In genomic region chr19:28991391-28991790, GRCm38 (mm10) we compare ENCODE assay signal across 8 mouse cellular contexts. TPM values are rescaled to one million over a fixed set of nuclear protein-coding genes. Genes with fewer than 3 reads are reported as not detected.
DNase-seq lines count a peak whose midpoint lies in the region; ATAC-seq and TF ChIP-seq lines count a peak whose summit lies in the region.

No protein-coding gene starts in this region.

- no peak for TF ChIP-seq EP300 in heart, adult 2 months (IDR thresholded peaks at IDR 0.05; ENCODE audit: insufficient read depth, low read depth, low read length)
- no peak for TF ChIP-seq EP300 in liver, embryonic 14.5 days (IDR thresholded peaks at IDR 0.05; ENCODE audit: low read depth)

- 54% methylated on average over 5 of the region's 5 CpGs for WGBS in heart, adult 2 months
- WGBS in forebrain, embryonic 14.5 days: 71% methylated on average over 5 of the region's 5 CpGs
- WGBS in liver, embryonic 14.5 days (ENCODE audit: insufficient replicate concordance): 48% methylated on average over 5 of the region's 5 CpGs

- H3K4me1 ChIP-seq in heart, adult 2 months (ENCODE audit: control insufficient read depth, insufficient read depth, low read length): peaks cover 7% of the 10 kb centered on the region
- peaks cover 16% of the 10 kb centered on the region for H3K4me1 ChIP-seq in forebrain, embryonic 14.5 days (ENCODE audit: control insufficient read depth, insufficient read depth, low read length)
- peaks cover 7 to 15% of the 10 kb centered on the region in 2 experiments for H3K4me1 ChIP-seq in liver, embryonic 14.5 days (replicated peaks; ENCODE audit: control insufficient read depth in 2 of 2, insufficient read depth in 2 of 2, low read length in 1 of 2)

- H3K9ac ChIP-seq in heart, adult 2 months (ENCODE audit: low read depth, low read length): peak overlapping the region; percentile 81; the same call in 1 of the 2 replicates
- peak overlapping the region; percentile 91 for H3K9ac ChIP-seq in forebrain, embryonic 14.5 days (ENCODE audit: low read length)
- H3K9ac ChIP-seq in liver, embryonic 14.5 days (replicated peaks): peak overlapping the region; percentile 69

- peak overlapping the region; percentile 87 for H3K27ac ChIP-seq in heart, adult 2 months
- no peak overlapping the region for H3K27ac ChIP-seq in forebrain, embryonic 14.5 days (ENCODE audit: low read depth, low read length)
- no peak overlapping the region for H3K27ac ChIP-seq in liver, embryonic 14.5 days

- no peak for ATAC-seq in forebrain, embryonic 14.5 days
- no peak for ATAC-seq in liver, embryonic 14.5 days (ENCODE audit: insufficient read depth)

- peak overlapping the region; percentile 75 for H3K4me2 ChIP-seq in forebrain, embryonic 14.5 days (ENCODE audit: low read length)
- H3K4me2 ChIP-seq in liver, embryonic 14.5 days (ENCODE audit: low read depth): peak overlapping the region; percentile 82

- H3K36me3 ChIP-seq in heart, adult 2 months (ENCODE audit: control insufficient read depth, insufficient read depth, low read length): peaks cover 27% of the 10 kb centered on the region
- H3K36me3 ChIP-seq in C2C12 (ENCODE audit: control insufficient read depth, insufficient read depth): peaks cover 37% of the 10 kb centered on the region
- peaks cover 24% of the 10 kb centered on the region for H3K36me3 ChIP-seq in forebrain, embryonic 14.5 days (ENCODE audit: control insufficient read depth, insufficient read depth, low read length)
- peaks cover 12% of the 10 kb centered on the region for H3K36me3 ChIP-seq in liver, embryonic 14.5 days (replicated peaks; ENCODE audit: control insufficient read depth, insufficient read depth, low read depth)

- no peak for TF ChIP-seq CTCF in heart, adult 2 months (IDR thresholded peaks at IDR 0.05)
- TF ChIP-seq CTCF in C2C12 (IDR thresholded peaks at IDR 0.05; ENCODE audit: control insufficient read depth, insufficient read depth, insufficient read length): no peak
- no peak for TF ChIP-seq CTCF in liver, embryonic 14.5 days (IDR thresholded peaks at IDR 0.05; ENCODE audit: low read depth)

- TF ChIP-seq POLR2A in heart, adult 2 months (IDR thresholded peaks at IDR 0.05; ENCODE audit: insufficient read depth, low read depth, low read length): no peak

- DNase-seq in heart, adult 2 months: no peak
- DNase-seq in heart, adult 8-10 months (ENCODE audit: low spot score): no peak
- DNase-seq in forebrain, embryonic 14.5 days (ENCODE audit: low spot score): no peak
- no peak for DNase-seq in liver, embryonic 14.5 days (ENCODE audit: low read depth in 3 of 3, low spot score in 3 of 3)
- DNase-seq in thymus, postnatal 25 days: no peak
- DNase-seq in ovary, postnatal 36 days (ENCODE audit: low spot score): no peak
- no peak for DNase-seq in thymus, adult 18-20 months

- H3K27me3 ChIP-seq in heart, adult 2 months (ENCODE audit: control insufficient read depth, insufficient read depth, low read length): no peaks in the 10 kb centered on the region
- peaks cover 5% of the 10 kb centered on the region for H3K27me3 ChIP-seq in C2C12 (ENCODE audit: control insufficient read depth, insufficient read depth, insufficient read length)
- H3K27me3 ChIP-seq in forebrain, embryonic 14.5 days (replicated peaks; ENCODE audit: control insufficient read depth, insufficient read depth, low read length): no peaks in the 10 kb centered on the region
- no peaks in the 10 kb centered on the region for H3K27me3 ChIP-seq in liver, embryonic 14.5 days (ENCODE audit: control insufficient read depth, insufficient read depth, low read length)

- H3K4me3 ChIP-seq in heart, adult 2 months: peak overlapping the region; percentile 89
- peak overlapping the region; percentile 95 for H3K4me3 ChIP-seq in C2C12 (ENCODE audit: insufficient read depth, poor library complexity, severe bottlenecking)
- peak overlapping the region; percentile 92 for H3K4me3 ChIP-seq in forebrain, embryonic 14.5 days (ENCODE audit: low read depth, low read length)
- H3K4me3 ChIP-seq in liver, embryonic 14.5 days (ENCODE audit: insufficient read depth in 1 of 2, low read depth in 2 of 2, low read length in 2 of 2): peak overlapping the region; percentile 74 to 86

- H3ac ChIP-seq in C2C12 (ENCODE audit: control insufficient read depth, insufficient read length, low read depth): peak overlapping the region; percentile 24

- H3K79me2 ChIP-seq in heart, adult 2 months (replicated peaks; ENCODE audit: control insufficient read depth, insufficient read depth, low read length): 0 out of 2 replicates have a peak, but pooled peaks cover 1% of the 10 kb centered on the region
- peaks cover 58% of the 10 kb centered on the region for H3K79me2 ChIP-seq in C2C12 (ENCODE audit: control insufficient read depth, insufficient read depth)

- peaks cover 34% of the 10 kb centered on the region for H3K79me3 ChIP-seq in C2C12 (ENCODE audit: low read depth)

- intact Hi-C loops in heart, adult 2 months (cut with DNase I): loop anchor here (2.0 to 5.0 kb wide), 4 partner anchors 36 to 261 kb away; partner anchors contain the start of genes Jak2 and Rcl1

- no peaks in the 10 kb centered on the region for H3K9me3 ChIP-seq in forebrain, embryonic 14.5 days (replicated peaks; ENCODE audit: control insufficient read depth, low read length)
- no peaks in the 10 kb centered on the region for H3K9me3 ChIP-seq in liver, embryonic 14.5 days (ENCODE audit: control insufficient read depth, low read length)

TF ChIP-seq in C2C12, 6 proteins besides CTCF, POLR2A, EP300 and RAD21:
- TF ChIP-seq MAX (IDR thresholded peaks at IDR 0.05): no peak
- no peak for TF ChIP-seq USF1 (IDR thresholded peaks at IDR 0.05; ENCODE audit: low read depth)
- TF ChIP-seq CEBPB (IDR thresholded peaks at IDR 0.05; ENCODE audit: low read depth): no peak
- no peak for TF ChIP-seq MYOD1 (IDR thresholded peaks at IDR 0.05; ENCODE audit: control insufficient read depth, insufficient read length, low read depth)
- TF ChIP-seq FOSL1 (IDR thresholded peaks at IDR 0.05; ENCODE audit: insufficient read depth, low read length, poor library complexity, severe bottlenecking): no peak
TF ChIP-seq in C2C12: peak in this region for 0.

RNA-seq across cellular contexts. Expression of gene Cdc37l1, which starts 1.2 kb away (rescaled TPM):
- total RNA-seq in heart, adult 2 months (2021): 10 to 100 TPM; 68.6 to 80.4 TPM
- polyA plus RNA-seq in heart, adult 2 months (2012; rRNA removed): 20.4 and 37.3 TPM in 2 replicates
- total RNA-seq in heart, adult 8-10 months (2022): 10 to 100 TPM; 56.7 to 76.4 (median 64.3) TPM
- 6.4 TPM for polyA plus RNA-seq in C2C12 (2012; fragmentation: generic; extraction: Trizol)
- polyA plus RNA-seq in forebrain, embryonic 14.5 days (2014; fragmentation: Nextera tagmentation; extraction: Ambion mirVana): 42.0 and 55.0 TPM in 2 replicates
- polyA plus RNA-seq in liver, embryonic 14.5 days (2012; rRNA removed): 5.8 and 8.3 TPM in 2 replicates
- 8.0 and 8.7 TPM in 2 replicates for polyA plus RNA-seq in liver, embryonic 14.5 days (2014; fragmentation: Nextera tagmentation; extraction: Ambion mirVana)

RNA-seq across cellular contexts. Expression of gene 4430402I18Rik, which starts 23.8 kb away (rescaled TPM):
- total RNA-seq in heart, adult 2 months (2021): 10 to 100 TPM; 22.6 to 27.0 TPM
- 16.8 and 20.6 TPM in 2 replicates for polyA plus RNA-seq in heart, adult 2 months (2012; rRNA removed)
- 10 to 100 TPM; 26.9 to 31.3 (median 29.9) TPM for total RNA-seq in heart, adult 8-10 months (2022)
- polyA plus RNA-seq in C2C12 (2012; fragmentation: generic; extraction: Trizol): 0.02 TPM
- 2.0 and 2.1 TPM in 2 replicates for polyA plus RNA-seq in forebrain, embryonic 14.5 days (2014; fragmentation: Nextera tagmentation; extraction: Ambion mirVana)
- polyA plus RNA-seq in liver, embryonic 14.5 days (2012; rRNA removed): 1.5 and 2.8 TPM in 2 replicates
- polyA plus RNA-seq in liver, embryonic 14.5 days (2014; fragmentation: Nextera tagmentation; extraction: Ambion mirVana): 1.4 and 3.1 TPM in 2 replicates

RNA-seq across cellular contexts. Expression of gene Plpp6, which starts 27.6 kb away (rescaled TPM):
- 1 to 10 TPM; 6.6 to 7.4 TPM for total RNA-seq in heart, adult 2 months (2021)
- 4.9 and 6.6 TPM in 2 replicates for polyA plus RNA-seq in heart, adult 2 months (2012; rRNA removed)
- total RNA-seq in heart, adult 8-10 months (2022): 1 to 10 TPM; 6.7 to 9.4 (median 7.8) TPM
- 1.3 TPM for polyA plus RNA-seq in C2C12 (2012; fragmentation: generic; extraction: Trizol)
- polyA plus RNA-seq in forebrain, embryonic 14.5 days (2014; fragmentation: Nextera tagmentation; extraction: Ambion mirVana): 9.8 and 11.4 TPM in 2 replicates
- 1.3 and 1.5 TPM in 2 replicates for polyA plus RNA-seq in liver, embryonic 14.5 days (2012; rRNA removed)
- polyA plus RNA-seq in liver, embryonic 14.5 days (2014; fragmentation: Nextera tagmentation; extraction: Ambion mirVana): 2.0 and 3.5 TPM in 2 replicates

RNA-seq across cellular contexts. Expression of gene Ak3, which starts 56.4 kb away (rescaled TPM):
- total RNA-seq in heart, adult 2 months (2021): 100 to 1,000 TPM in 1 of 2 experiments, 10 to 100 TPM in 1; 85.8 to 101 TPM
- polyA plus RNA-seq in heart, adult 2 months (2012; rRNA removed): 70.1 and 94.1 TPM in 2 replicates
- 100 to 1,000 TPM in 2 of 4 experiments, 10 to 100 TPM in 2; 76.6 to 102 (median 91.8) TPM for total RNA-seq in heart, adult 8-10 months (2022)
- polyA plus RNA-seq in C2C12 (2012; fragmentation: generic; extraction: Trizol): 22.1 TPM
- 76.8 and 83.2 TPM in 2 replicates for polyA plus RNA-seq in forebrain, embryonic 14.5 days (2014; fragmentation: Nextera tagmentation; extraction: Ambion mirVana)
- 12.0 and 16.3 TPM in 2 replicates for polyA plus RNA-seq in liver, embryonic 14.5 days (2012; rRNA removed)
- 41.5 and 44.0 TPM in 2 replicates for polyA plus RNA-seq in liver, embryonic 14.5 days (2014; fragmentation: Nextera tagmentation; extraction: Ambion mirVana)
